In the genomic region with DNA sequence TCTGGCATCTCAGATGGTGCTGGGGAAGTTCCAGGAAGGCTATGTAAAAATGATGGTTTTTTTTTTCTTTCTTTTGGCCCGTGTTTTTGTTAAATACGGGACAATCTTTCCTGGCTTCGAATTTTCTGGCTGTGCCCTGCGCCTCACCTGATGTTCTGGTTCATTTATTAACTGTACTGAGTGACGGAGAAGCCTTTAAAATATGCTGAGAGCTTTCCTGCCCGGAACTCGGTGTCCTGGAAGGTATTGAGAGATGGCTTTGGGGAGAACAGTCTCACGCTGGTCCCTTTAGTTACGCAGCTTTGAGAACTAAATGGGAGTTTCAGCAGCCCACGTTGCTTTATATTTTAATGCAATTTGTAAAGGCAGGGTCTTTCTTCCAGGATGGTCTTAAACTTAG, we compare ENCODE assay signal across 31 mouse cellular contexts. TPM values are rescaled to one million over a fixed set of nuclear protein-coding genes. Genes with fewer than 3 reads are reported as not detected.
A peak's percentile ranks its signal among the peaks of the same experiment; 100 is the strongest.
DNase-seq lines count a peak whose midpoint lies in the region; ATAC-seq lines count a peak whose summit lies in the region.
"Had no signal": no experiment of that assay in that cellular context is flagged by ENCODE, and none has a peak within 500 bp of the region (broad histone marks: within the 10 kb centered on the region; RNA-seq: fewer than 3 reads in every experiment).

No protein-coding gene starts in this region.

- WGBS in kidney, embryonic 16.5 days, result 48% methylated on average over 10 of the region's 10 CpGs
- WGBS in limb, embryonic 12.5 days, result 80% methylated on average over 10 of the region's 10 CpGs
- WGBS in limb, embryonic 10.5 days, result 88% methylated on average over 10 of the region's 10 CpGs
- 42% methylated on average over 10 of the region's 10 CpGs for WGBS in limb, embryonic 15.5 days

- peaks cover 21% of the 10 kb centered on the region for H3K4me1 ChIP-seq in kidney, embryonic 16.5 days (ENCODE audit: insufficient read depth, low read length)
- H3K4me1 ChIP-seq in limb, embryonic 12.5 days (replicated peaks), result peaks cover 10% of the 10 kb centered on the region
- no peaks in the 10 kb centered on the region for H3K4me1 ChIP-seq in limb, embryonic 10.5 days
- H3K4me1 ChIP-seq in limb, embryonic 15.5 days, result peaks cover 10% of the 10 kb centered on the region
- H3K4me1 ChIP-seq: forebrain, embryonic 13.5 days; hindbrain, embryonic 13.5 days; liver, embryonic 15.5 days; midbrain, embryonic 10.5 days; midbrain, embryonic 15.5 days; neural tube, embryonic 15.5 days had no signal

- no peaks in the 10 kb centered on the region for H3K27me3 ChIP-seq in kidney, embryonic 16.5 days (ENCODE audit: insufficient read depth, low read length)
- H3K27me3 ChIP-seq in limb, embryonic 12.5 days, result no peaks in the 10 kb centered on the region
- H3K27me3 ChIP-seq in limb, embryonic 10.5 days (ENCODE audit: low read depth, poor library complexity, severe bottlenecking), result no peaks in the 10 kb centered on the region
- H3K27me3 ChIP-seq in limb, embryonic 15.5 days, result no peaks in the 10 kb centered on the region
- H3K27me3 ChIP-seq: embryonic facial prominence, embryonic 15.5 days; forebrain, embryonic 13.5 days; heart, embryonic 12.5 days; hindbrain, embryonic 13.5 days; liver, embryonic 15.5 days; midbrain, embryonic 15.5 days; neural tube, embryonic 15.5 days had no signal

- no peaks in the 10 kb centered on the region for H3K36me3 ChIP-seq in kidney, embryonic 16.5 days (ENCODE audit: insufficient read depth, low read length)
- no peaks in the 10 kb centered on the region for H3K36me3 ChIP-seq in limb, embryonic 12.5 days
- H3K36me3 ChIP-seq in limb, embryonic 10.5 days, result no peaks in the 10 kb centered on the region
- no peaks in the 10 kb centered on the region for H3K36me3 ChIP-seq in limb, embryonic 15.5 days
- H3K36me3 ChIP-seq: embryonic facial prominence, embryonic 15.5 days; heart, embryonic 12.5 days; liver, embryonic 15.5 days; midbrain, embryonic 15.5 days had no signal

- ATAC-seq in kidney, embryonic 16.5 days (ENCODE audit: low FRiP score, low TSS enrichment), result no peak
- no peak for ATAC-seq in limb, embryonic 12.5 days (ENCODE audit: insufficient number of reproducible peaks, insufficient read depth, low FRiP score, low TSS enrichment, low read depth)
- no peak for ATAC-seq in limb, embryonic 15.5 days (ENCODE audit: insufficient number of reproducible peaks, low FRiP score, low TSS enrichment, low read depth)
- ATAC-seq: forebrain, embryonic 13.5 days; intestine, embryonic 16.5 days; midbrain, embryonic 15.5 days had no signal

- H3K27ac ChIP-seq in kidney, embryonic 16.5 days (ENCODE audit: low read length), result no peak overlapping the region
- 0 out of 2 replicates have a peak overlapping the region, but pooled peaks have one; percentile 35 for H3K27ac ChIP-seq in limb, embryonic 12.5 days
- no peak overlapping the region for H3K27ac ChIP-seq in limb, embryonic 10.5 days
- 0 out of 2 replicates have a peak overlapping the region, but pooled peaks have one; percentile 14 for H3K27ac ChIP-seq in limb, embryonic 15.5 days
- H3K27ac ChIP-seq: embryonic facial prominence, embryonic 15.5 days; forebrain, embryonic 13.5 days; heart, adult 2 months; hindbrain, embryonic 13.5 days; layer of hippocampus, adult 2 months; left cerebral cortex, adult 2 months; liver, embryonic 15.5 days; midbrain, embryonic 10.5 days; midbrain, embryonic 15.5 days; neural tube, embryonic 15.5 days had no signal

- no peak overlapping the region for H3K4me2 ChIP-seq in kidney, embryonic 16.5 days (replicated peaks; ENCODE audit: low read depth, low read length)
- H3K4me2 ChIP-seq in limb, embryonic 12.5 days, result no peak overlapping the region
- no peak overlapping the region for H3K4me2 ChIP-seq in limb, embryonic 15.5 days
- H3K4me2 ChIP-seq: embryonic facial prominence, embryonic 15.5 days; forebrain, embryonic 13.5 days; heart, embryonic 12.5 days; hindbrain, embryonic 13.5 days; liver, embryonic 15.5 days; lung, embryonic 14.5 days; midbrain, embryonic 15.5 days; neural tube, embryonic 15.5 days had no signal

- no peak overlapping the region for H3K4me3 ChIP-seq in kidney, embryonic 16.5 days (ENCODE audit: low read length)
- H3K4me3 ChIP-seq in limb, embryonic 12.5 days (replicated peaks), result no peak overlapping the region
- no peak overlapping the region for H3K4me3 ChIP-seq in limb, embryonic 10.5 days
- H3K4me3 ChIP-seq in limb, embryonic 15.5 days, result no peak overlapping the region
- H3K4me3 ChIP-seq: embryonic facial prominence, embryonic 15.5 days; forebrain, embryonic 13.5 days; heart, adult 2 months; heart, embryonic 12.5 days; hindbrain, embryonic 13.5 days; layer of hippocampus, adult 2 months; left cerebral cortex, adult 2 months; liver, embryonic 15.5 days; midbrain, embryonic 10.5 days; midbrain, embryonic 15.5 days; neural tube, embryonic 15.5 days had no signal

- peak; percentile 50 for DNase-seq in kidney, adult 11 months
- DNase-seq in limb, embryonic 10.5 days (ENCODE audit: low spot score), result no peak
- peak; percentile 55 for DNase-seq in kidney, postnatal 14 days
- DNase-seq in testis, postnatal 14 days (ENCODE audit: low spot score), result no peak
- DNase-seq: adrenal gland, postnatal 14 days; cerebellum, adult 18-20 months; cerebellum, postnatal 10 days; gastrocnemius, postnatal 36 days; heart, adult 2 months; heart, postnatal 4 days; lung, embryonic 14.5 days; lung, postnatal 14 days; retina, postnatal 1 day; right cerebral cortex, postnatal 25 days; spleen, adult 18-20 months; thymus, adult 18-20 months; thymus, postnatal 25 days had no signal

- no peak overlapping the region for H3K9ac ChIP-seq in kidney, embryonic 16.5 days (replicated peaks; ENCODE audit: low read length)
- H3K9ac ChIP-seq in limb, embryonic 12.5 days (replicated peaks), result no peak overlapping the region
- no peak overlapping the region for H3K9ac ChIP-seq in limb, embryonic 15.5 days
- H3K9ac ChIP-seq: embryonic facial prominence, embryonic 15.5 days; forebrain, embryonic 13.5 days; heart, embryonic 12.5 days; hindbrain, embryonic 13.5 days; liver, embryonic 15.5 days; lung, embryonic 14.5 days; midbrain, embryonic 15.5 days; neural tube, embryonic 15.5 days had no signal

- peaks cover 9% of the 10 kb centered on the region for H3K9me3 ChIP-seq in kidney, embryonic 16.5 days (ENCODE audit: low read length)
- peaks cover 13% of the 10 kb centered on the region for H3K9me3 ChIP-seq in limb, embryonic 12.5 days
- H3K9me3 ChIP-seq in limb, embryonic 10.5 days (replicated peaks), result peaks cover 3% of the 10 kb centered on the region; the same call in 1 of the 2 replicates
- H3K9me3 ChIP-seq in limb, embryonic 15.5 days, result peaks cover 4% of the 10 kb centered on the region; the same call in 1 of the 2 replicates
- H3K9me3 ChIP-seq: embryonic facial prominence, embryonic 15.5 days; liver, embryonic 15.5 days; neural tube, embryonic 15.5 days had no signal

RNA-seq across cellular contexts. Expression of a gene that starts 22.9 kb away (rescaled TPM):
- polyA plus RNA-seq in kidney, embryonic 16.5 days (2015; fragmentation: Nextera tagmentation; extraction: Ambion mirVana), result 241 and 422 TPM in 2 replicates
- polyA plus RNA-seq in limb, embryonic 12.5 days (2016; fragmentation: Nextera tagmentation; extraction: Ambion mirVana), result 521 and 524 TPM in 2 replicates
- 226 and 227 TPM in 2 replicates for polyA plus RNA-seq in limb, embryonic 10.5 days (2016; fragmentation: Nextera tagmentation; extraction: Ambion mirVana)
- polyA plus RNA-seq in limb, embryonic 15.5 days (2015; fragmentation: Nextera tagmentation; extraction: Ambion mirVana), result 316 and 461 TPM in 2 replicates

RNA-seq across cellular contexts. Expression of a gene that starts 27.1 kb away (rescaled TPM):
- 2.8 and 3.1 TPM in 2 replicates for polyA plus RNA-seq in kidney, embryonic 16.5 days (2015; fragmentation: Nextera tagmentation; extraction: Ambion mirVana)
- 3.2 and 3.6 TPM in 2 replicates for polyA plus RNA-seq in limb, embryonic 12.5 days (2016; fragmentation: Nextera tagmentation; extraction: Ambion mirVana)
- polyA plus RNA-seq in limb, embryonic 10.5 days (2016; fragmentation: Nextera tagmentation; extraction: Ambion mirVana), result 1.5 and 1.7 TPM in 2 replicates
- 2.4 and 2.5 TPM in 2 replicates for polyA plus RNA-seq in limb, embryonic 15.5 days (2015; fragmentation: Nextera tagmentation; extraction: Ambion mirVana)

Comparison
In these comparisons a context has a peak if more than half of its experiments do, and no peak if none do; other contexts are left out.
1. H3K27ac ChIP-seq: peak in limb, embryonic 12.5 days (single experiment) and limb, embryonic 15.5 days (single experiment); none in kidney, embryonic 16.5 days (single experiment) and limb, embryonic 10.5 days (single experiment).
2. DNase-seq: peak in kidney, adult 11 months (single experiment) and kidney, postnatal 14 days (single experiment); none in limb, embryonic 10.5 days (single experiment) and testis, postnatal 14 days (single experiment).